Mouse (Mus musculus): ENCODE results near the gene Hdac4.

The Hdac4 gene

GRCm38 (mm10) chr1:92129751-92130150 lies 65.7 kb downstream of the Hdac4 start:
- no peak for DNase-seq (ENCODE audit: low spot score)

DNA sequence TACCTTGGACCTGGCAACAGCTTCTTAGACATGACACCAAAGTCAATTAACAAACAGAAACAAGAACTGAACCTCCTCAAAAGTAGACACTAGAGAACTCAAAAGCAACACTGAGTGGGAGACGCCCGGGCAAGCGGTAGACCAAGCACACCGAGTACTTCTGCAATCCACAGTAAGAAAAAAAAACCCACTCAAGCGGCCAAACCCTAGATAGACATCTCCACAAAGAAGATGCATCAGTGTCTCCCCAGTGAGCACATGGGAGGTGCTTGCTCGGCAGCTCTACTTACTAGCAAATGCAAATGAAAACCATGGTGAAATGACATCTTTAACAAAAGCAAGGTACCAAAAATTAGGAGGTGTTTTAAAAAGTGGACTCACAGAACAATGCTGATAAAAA lies 67.7 kb downstream of the Hdac4 start:
- peak; percentile 19 for DNase-seq (ENCODE audit: low spot score)

DNA sequence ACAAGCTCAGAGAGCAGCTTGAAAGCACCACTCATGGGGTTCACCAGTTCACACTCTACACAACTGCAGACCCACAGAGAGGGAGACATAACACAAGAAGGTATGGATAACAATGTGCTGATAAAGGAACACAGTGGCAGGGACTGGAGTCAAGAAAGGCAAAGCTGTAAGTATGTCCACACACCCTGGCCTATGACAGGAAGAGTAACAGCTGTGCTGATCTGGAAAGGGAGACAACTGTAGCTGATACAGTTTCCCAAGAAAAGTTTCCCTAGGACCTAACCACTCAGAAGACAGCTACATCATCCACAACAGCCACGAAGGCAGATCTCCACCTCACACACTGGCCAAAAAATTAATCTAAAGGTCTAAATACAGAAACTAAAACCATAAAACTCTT lies 68.1 kb downstream of the Hdac4 start:
- DNase-seq (ENCODE audit: low spot score), result no peak

- no peak for DNase-seq (ENCODE audit: low spot score)
These were observed 70.8 kb downstream of the Hdac4 start for GRCm38 (mm10) chr1:92124497-92125201.

DNA sequence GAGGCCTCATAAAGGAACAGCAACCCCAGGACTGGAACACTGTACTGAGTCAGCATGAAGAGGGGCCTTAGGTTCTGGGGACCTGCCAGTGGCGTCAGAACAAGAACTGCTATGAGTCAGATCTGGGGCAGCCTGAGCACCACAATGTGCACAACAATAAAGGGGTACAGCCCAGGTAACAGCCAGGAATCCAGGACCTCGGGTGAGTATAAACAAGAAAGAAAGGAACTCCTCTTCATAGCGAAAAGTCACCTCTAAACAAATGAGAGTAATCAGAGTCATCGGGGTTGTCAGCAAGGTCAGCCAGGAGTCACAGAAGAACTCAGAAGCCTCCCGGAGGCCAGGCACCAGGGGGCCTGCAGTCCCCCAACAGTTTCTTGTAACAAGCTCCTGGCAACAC lies 76.2 kb downstream of the Hdac4 start:
- DNase-seq (ENCODE audit: low spot score), result peak; percentile 20

- no peak for DNase-seq (ENCODE audit: low spot score)
These were observed 77.9 kb downstream of the Hdac4 start for GRCm38 (mm10) chr1:92117597-92117996.

DNA sequence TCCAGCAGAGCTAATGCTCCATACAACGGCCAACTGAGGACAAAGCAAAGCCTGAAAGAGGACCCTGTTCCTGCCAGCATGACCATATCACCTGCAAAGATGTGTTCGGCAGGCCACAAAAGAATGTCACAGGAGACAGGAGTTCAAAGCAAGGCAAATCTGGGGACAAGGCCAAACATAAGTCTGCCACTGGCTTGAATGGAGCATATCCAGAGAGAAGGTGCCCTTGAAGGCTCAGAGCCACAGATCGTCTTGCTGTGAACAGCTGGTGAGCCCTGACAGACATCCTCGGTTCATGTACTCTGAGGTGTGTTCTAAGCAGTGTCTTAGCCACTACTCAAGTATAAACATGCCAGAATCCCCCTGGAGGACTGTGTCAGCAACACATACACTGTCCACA lies 79.3 kb downstream of the Hdac4 start:
- no peak for DNase-seq (ENCODE audit: low spot score)

GRCm38 (mm10) chr1:92114091-92114490 lies 81.4 kb downstream of the Hdac4 start:
- no peak for DNase-seq (ENCODE audit: low spot score)

GRCm38 (mm10) chr1:92113243-92114009 lies 82.1 kb downstream of the Hdac4 start:
- no peak for DNase-seq (ENCODE audit: low spot score)

- DNase-seq (ENCODE audit: low spot score), result no peak
These were observed 82.9 kb downstream of the Hdac4 start for GRCm38 (mm10) chr1:92112591-92112990.

GRCm38 (mm10) chr1:92111551-92111950 lies 83.9 kb downstream of the Hdac4 start:
- DNase-seq (ENCODE audit: low spot score), result no peak

GRCm38 (mm10) chr1:92111026-92111425 lies 84.5 kb downstream of the Hdac4 start:
- no peak for DNase-seq (ENCODE audit: low spot score)

DNA sequence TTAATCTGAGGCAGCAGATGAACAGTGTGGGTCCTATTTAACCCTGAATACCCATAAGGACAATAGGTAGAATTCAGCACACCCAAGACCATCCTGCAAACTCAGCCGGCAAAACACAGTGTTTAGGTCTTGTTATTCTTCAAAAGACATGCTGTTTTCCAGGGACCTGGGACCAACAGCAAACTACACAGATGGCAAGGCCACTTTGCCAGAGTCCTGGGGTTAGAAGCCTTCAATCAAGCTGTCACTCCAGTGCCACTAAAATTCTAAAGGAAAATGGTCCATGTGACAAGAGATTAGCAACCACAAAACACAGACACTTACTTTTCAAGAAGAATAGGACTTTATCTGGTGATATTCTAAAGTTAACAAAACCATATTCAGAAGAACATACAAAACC lies 86.3 kb downstream of the Hdac4 start:
- DNase-seq (ENCODE audit: low spot score), result no peak

DNA sequence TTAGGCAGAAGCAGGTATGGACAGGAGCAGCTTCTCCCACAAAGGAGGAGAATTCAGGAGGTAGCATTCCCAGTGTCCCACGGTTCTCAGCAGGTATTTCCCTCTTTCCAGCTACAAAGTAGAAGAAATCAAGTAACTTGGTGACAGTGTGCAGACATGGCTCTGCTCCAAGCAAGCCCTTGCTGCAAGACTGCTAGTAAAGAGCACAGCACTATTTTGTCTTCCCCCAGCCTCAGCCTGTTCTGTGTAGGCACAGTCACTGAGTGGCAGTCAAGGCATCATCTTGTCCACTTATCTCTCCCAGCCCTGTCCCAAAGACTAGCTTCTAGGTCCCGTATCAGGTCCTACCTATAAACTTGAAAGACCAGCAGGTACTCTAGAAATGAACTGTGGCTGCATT lies 86.9 kb downstream of the Hdac4 start:
- DNase-seq (ENCODE audit: low spot score), result no peak

- DNase-seq (ENCODE audit: low spot score), result no peak
These were observed 87.5 kb downstream of the Hdac4 start for GRCm38 (mm10) chr1:92107996-92108395.

GRCm38 (mm10) chr1:92107521-92107920 lies 88.0 kb downstream of the Hdac4 start:
- DNase-seq (ENCODE audit: low spot score), result no peak

DNA sequence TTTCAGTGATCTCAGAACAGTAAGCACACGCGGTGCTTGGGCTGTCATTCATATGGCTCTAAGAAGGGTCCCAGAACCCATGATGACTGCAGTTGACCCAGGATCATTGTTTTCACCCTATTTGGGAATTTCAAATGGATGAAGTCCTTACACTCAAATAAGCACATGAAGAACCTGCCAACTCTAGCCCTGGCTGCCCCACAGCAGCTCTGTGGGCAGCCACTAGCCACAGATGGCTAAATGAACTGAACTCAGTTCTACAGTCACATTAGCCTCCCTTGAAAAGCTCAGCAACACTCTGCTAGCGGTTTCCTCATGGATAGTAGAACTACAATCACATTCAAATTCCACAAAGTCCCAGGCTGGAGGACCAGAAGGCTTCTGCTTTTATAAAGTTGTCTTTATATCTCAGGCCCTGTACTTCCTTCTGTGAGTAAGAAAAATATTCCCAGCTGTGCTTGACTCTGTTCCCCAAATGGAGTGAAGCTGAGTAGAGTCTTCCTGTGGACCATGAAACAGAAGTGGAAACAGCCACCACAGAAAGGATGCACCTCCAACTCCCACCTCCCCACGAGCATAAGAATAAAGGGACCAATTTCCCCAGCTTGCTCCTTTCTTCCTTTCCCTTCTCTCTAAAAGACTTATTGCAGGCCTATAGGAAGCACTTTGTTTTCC lies 88.9 kb downstream of the Hdac4 start:
- DNase-seq (ENCODE audit: low spot score), result no peak

- no peak for DNase-seq (ENCODE audit: low spot score)
These were observed 90.8 kb downstream of the Hdac4 start for GRCm38 (mm10) chr1:92104718-92105117.

DNA sequence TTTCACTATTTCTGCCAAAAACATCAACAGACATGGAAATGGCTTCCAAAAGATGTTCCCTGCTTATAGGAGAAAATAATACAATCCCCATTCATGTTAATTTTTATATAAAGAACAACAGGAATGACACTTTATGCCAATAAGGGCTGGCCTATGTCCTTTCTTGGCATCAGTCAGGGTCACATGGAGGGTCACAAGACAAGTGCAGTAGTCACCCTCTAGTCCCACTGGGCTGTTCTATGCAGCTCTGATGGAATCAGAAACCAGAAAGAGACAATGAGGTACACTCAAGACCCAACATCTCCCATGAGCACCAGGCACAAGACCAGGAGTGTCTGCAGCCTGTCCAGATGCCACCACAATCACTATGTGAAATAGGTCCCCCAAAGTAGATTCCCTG lies 91.5 kb downstream of the Hdac4 start:
- DNase-seq (ENCODE audit: low spot score), result no peak

GRCm38 (mm10) chr1:92103377-92103776 lies 92.1 kb downstream of the Hdac4 start:
- peak; percentile 22 for DNase-seq (ENCODE audit: low spot score)

DNA sequence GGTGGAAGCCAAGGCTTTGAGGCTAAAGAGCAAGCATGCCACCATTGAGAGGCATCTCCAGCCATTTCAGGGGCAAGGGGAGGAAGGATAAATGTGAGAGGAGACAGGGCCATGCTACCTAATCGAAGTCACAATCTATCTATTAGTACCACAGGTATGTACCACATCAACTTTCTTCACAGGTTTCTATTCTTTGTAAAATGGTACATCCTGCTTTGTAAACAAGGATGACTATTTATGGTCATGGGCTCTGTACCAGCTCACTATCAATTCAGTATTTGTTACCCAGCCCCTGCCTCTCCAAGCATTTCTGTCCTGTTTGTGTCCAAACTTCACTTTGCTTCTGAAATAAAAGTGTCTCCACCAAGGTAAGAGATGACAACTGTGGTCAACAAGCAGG lies 92.7 kb downstream of the Hdac4 start:
- DNase-seq (ENCODE audit: low spot score), result no peak

- DNase-seq (ENCODE audit: low spot score), result no peak
These were observed 95.1 kb downstream of the Hdac4 start for GRCm38 (mm10) chr1:92100371-92100891.

- no peak for DNase-seq (ENCODE audit: low spot score)
These were observed 95.5 kb downstream of the Hdac4 start for GRCm38 (mm10) chr1:92099964-92100363.
